Mouse (Mus musculus) kidney, adult 2 months (tissue): ENCODE results near the gene Sla2.

Experiments
- CTCF ChIP-seq: fragments of 200-500 bp; conservative IDR thresholded peaks from 2 replicates; pipeline ENCODE4 v1.5.1; 2011; ENCODE audit warnings: low read depth, mild to moderate bottlenecking, control low read depth, low read length, moderate library complexity, mixed read lengths; ENCODE audit not compliant: insufficient read depth, insufficient read length
- POLR2A ChIP-seq: fragments of 200-500 bp; IDR thresholded peaks from one replicate; pipeline ENCODE4 v1.6.1; 2011; ENCODE audit warnings: low read depth, low read length, control low read depth

DNA sequence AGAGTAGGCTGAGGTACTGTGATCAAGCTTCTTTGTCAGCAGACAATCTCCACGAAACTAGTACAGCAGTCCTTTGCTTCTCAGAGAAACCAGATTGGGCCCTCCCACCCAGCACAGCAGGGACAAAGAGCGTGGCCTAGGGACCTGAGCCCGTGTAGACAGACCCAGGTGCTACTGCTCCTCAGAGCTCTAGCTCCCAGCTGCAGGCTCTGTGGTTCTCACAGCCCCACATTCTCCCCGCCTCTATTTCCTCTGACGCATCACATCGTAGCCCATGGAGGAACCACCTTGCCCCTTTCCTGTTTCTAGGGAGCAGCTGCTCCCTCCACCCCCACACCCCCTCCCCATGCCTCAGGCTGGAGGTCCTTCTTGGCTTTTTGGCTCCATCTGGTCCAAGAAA is at the start of gene Sla2:
- no peak for TF ChIP-seq CTCF
- no peak for TF ChIP-seq POLR2A
